Mouse (Mus musculus) Patski (cell line): Measurements from ENCODE around the gene Uri1. TPM values are rescaled to one million over a fixed set of nuclear protein-coding genes. Genes with fewer than 3 reads are reported as not detected.

ENCODE experiments used
- ATAC-seq: fragments of 100-300 bp; one replicate; pipeline ENCODE4 v1.8.0; 2021
- CTCF ChIA-PET: fragments of 350-600 bp; sonication (Branson Sonifier 250); formaldehyde crosslinking; loops from one replicate; lab custom pipeline; 2022; ENCODE audit warnings: inconsistent platforms; lab: Charles Lee
- POLR2A ChIA-PET: fragments of 350-600 bp; sonication (Branson Sonifier 250); formaldehyde crosslinking; loops from one replicate; lab custom pipeline; 2022; ENCODE audit warnings: antibody characterized with exemption, inconsistent platforms; lab: Charles Lee
- DNase-seq: peaks from one replicate; pipeline ENCODE4 v3.0.0-alpha.2; 2011; ENCODE audit warnings: low read depth, low spot score
- H3K27me3 ChIP-seq: fragments of 371-371 bp; one replicate; pipeline ENCODE4 v1.5.1; 2021
- CTCF ChIP-seq: fragments of 100-300 bp; IDR thresholded peaks from one replicate; pipeline ENCODE4 v1.5.1; 2021
- in situ Hi-C: fragments of 300-500 bp; cut with MboI; formaldehyde crosslinking; loops from 3 replicates; pipeline ENCODE4 v1.11.1; 2018; ENCODE audit warnings: low pct_unique_long_range_greater_than_20kb, mixed read lengths
- polyA plus RNA-seq: library from polyadenylated mRNA; unstranded; gene quantifications from one replicate; pipeline ENCODE4 v1.2.3, GENCODE M21; 2021

The Uri1 gene
- polyA plus RNA-seq, 1 experiment from 2014 or later, result 46.6 TPM

DNA sequence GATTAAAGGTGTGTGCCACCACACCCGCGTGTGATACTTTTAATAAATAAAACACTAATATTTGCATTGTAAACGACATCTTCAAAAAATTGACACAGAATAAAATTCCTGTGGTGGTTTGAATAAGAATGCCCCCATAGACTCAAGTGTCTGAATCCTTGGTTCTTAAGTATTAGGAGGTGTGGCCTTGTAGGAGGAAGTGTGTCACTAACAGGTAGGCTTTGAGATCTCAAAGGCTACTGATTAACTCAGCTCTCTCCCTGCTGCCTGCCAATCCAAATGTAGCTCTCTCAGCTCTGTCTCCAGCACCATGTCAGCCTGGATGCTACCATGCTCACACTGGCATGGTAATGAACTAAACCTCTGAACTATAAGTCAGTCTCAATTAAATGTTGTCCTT, 17.9 kb upstream of the Uri1 start:
- POLR2A ChIA-PET, result no interaction called here
- TF ChIP-seq CTCF, result no peak
- no peak for ATAC-seq
- DNase-seq, result no peak
- in situ Hi-C loops, result no loop called here
- H3K27me3 ChIP-seq, result peaks cover 6% of the 10 kb centered on the region
- CTCF ChIA-PET, result interaction anchor here (0.7 kb wide), 1 partner anchor 148 kb away, joined by 3 read pairs; no protein-coding TSS in a partner anchor

DNA sequence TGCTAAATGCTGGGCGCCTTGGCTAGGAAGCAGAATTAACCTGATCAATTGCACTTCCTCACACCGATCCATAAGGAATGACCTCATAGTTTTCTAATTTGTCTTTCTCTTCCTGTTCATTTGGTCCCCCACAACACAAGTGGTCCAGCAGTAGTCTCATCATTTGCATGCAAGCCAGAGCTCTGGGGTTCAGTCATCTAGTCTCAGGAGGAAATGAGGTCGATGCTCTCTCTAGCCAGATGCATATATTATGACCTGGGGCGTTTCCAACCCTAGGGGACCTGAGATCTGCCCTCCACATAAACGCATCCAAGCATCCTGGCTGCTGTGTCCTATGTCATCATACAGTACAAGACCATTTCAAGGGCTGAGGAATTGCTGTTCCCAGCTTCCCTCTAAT, 14.2 kb upstream of the Uri1 start:
- DNase-seq (no peak), ATAC-seq (no peak)
- ChIA-PET CTCF (interaction anchor here (0.7 kb wide), 1 partner anchor 100 kb away, joined by 3 read pairs; no protein-coding TSS in a partner anchor), POLR2A (no interaction called here)
- in situ Hi-C loops, result no loop called here
- no peak for TF ChIP-seq CTCF
- H3K27me3 ChIP-seq, result no peaks in the 10 kb centered on the region

DNA sequence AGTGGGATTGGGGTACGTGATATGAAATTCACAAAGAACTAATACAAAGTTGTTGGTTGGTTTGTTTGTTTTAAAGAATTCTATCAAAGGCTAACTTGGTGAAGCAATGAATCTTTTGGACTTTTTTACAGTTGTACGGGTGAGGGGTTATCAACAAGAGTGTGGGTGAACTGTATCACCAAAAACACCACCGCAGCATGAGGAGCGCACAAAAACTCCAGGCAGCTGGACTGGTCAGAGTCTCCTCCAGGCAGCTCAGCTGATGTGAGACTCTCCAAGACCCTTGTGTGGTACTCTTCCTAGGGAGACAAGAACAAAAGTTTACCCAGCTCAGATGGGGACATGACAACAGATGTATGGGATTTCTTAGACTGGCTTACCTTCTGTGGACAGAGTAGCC, 7.8 kb upstream of the Uri1 start:
- POLR2A ChIA-PET, result no interaction called here
- H3K27me3 ChIP-seq, result no peaks in the 10 kb centered on the region
- DNase-seq (no peak), ATAC-seq (no peak)
- TF ChIP-seq CTCF, result no peak
- in situ Hi-C loops, result no loop called here
- CTCF ChIA-PET, result no interaction called here

GRCm38 (mm10) chr7:38030606-38031005, 7.3 kb upstream of the Uri1 start:
- no peaks in the 10 kb centered on the region for H3K27me3 ChIP-seq
- ATAC-seq, result no peak
- no peak for TF ChIP-seq CTCF
- ChIA-PET POLR2A (no interaction called here), CTCF (no interaction called here)
- in situ Hi-C loops, result no loop called here
- no peak for DNase-seq

DNA sequence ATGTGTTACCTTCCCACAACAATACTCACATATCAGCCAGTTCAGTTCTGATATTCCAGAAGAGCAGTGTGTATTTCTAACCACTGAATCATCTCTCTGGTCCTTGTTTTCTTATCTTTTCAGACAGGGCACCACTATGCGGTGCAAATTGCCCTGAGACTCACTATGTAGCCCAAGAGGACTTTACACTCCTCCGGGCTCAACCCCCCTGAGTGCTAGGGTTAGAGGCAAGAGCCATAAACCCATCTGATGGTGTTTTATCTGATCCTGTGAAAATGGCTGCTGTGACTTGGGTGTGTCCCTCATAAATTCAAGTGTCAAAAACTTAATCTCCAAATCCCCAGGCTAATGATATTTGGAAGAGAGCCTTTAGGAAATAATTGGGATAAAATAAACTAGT, 6.6 kb upstream of the Uri1 start:
- TF ChIP-seq CTCF, result no peak
- in situ Hi-C loops, result no loop called here
- ATAC-seq, result no peak
- DNase-seq, result no peak
- POLR2A ChIA-PET, result no interaction called here
- CTCF ChIA-PET, result no interaction called here
- H3K27me3 ChIP-seq, result no peaks in the 10 kb centered on the region

DNA sequence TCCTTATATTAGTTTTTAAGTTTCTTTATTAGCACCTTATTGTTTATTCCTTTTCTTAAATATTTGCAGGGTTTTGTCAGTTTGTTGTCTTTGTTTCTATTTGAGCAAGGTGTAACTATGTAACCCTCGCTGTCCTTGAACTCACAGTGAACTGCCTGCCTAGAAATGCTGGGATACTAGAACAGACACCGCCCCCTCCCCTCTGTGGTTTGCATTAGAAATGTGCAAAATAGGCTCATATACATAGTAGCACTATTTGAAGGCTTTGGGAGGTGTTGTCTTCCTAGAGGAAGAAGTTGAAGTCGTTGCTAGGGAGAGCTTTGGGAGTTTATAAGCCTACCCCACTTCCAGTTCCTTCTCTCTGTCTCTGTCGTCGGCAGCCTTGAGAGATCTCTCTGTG, 5.7 kb upstream of the Uri1 start:
- in situ Hi-C loops, result no loop called here
- peaks cover 3% of the 10 kb centered on the region for H3K27me3 ChIP-seq
- CTCF ChIA-PET, result no interaction called here
- ATAC-seq (no peak), DNase-seq (no peak)
- POLR2A ChIA-PET, result no interaction called here
- no peak for TF ChIP-seq CTCF

GRCm38 (mm10) chr7:38027940-38028600, 4.7 kb upstream of the Uri1 start:
- ATAC-seq, result no peak
- CTCF ChIA-PET, result no interaction called here
- no peak for TF ChIP-seq CTCF
- in situ Hi-C loops, result no loop called here
- peaks cover 13% of the 10 kb centered on the region for H3K27me3 ChIP-seq
- POLR2A ChIA-PET, result no interaction called here
- DNase-seq, result no peak

DNA sequence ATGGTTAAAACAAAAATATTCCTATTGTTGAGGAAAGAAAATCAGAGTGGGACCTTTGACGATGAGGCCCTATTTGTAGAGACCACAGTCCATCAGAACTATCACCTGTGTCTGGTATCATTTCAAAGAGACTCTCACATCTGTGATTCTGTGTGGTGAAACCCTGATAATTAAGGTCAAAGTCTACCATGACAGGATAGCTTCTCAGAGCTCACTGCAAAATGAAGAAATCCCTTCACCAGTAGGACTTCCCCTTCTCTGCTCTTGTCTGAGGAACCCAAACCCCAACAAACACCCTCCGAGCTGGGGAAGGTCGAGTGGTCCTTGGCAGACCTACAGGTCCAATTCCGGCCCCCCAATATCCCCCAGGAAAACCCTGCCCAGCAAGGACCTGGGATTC, 1.5 kb upstream of the Uri1 start:
- in situ Hi-C loops, result no loop called here
- POLR2A ChIA-PET, result no interaction called here

DNA sequence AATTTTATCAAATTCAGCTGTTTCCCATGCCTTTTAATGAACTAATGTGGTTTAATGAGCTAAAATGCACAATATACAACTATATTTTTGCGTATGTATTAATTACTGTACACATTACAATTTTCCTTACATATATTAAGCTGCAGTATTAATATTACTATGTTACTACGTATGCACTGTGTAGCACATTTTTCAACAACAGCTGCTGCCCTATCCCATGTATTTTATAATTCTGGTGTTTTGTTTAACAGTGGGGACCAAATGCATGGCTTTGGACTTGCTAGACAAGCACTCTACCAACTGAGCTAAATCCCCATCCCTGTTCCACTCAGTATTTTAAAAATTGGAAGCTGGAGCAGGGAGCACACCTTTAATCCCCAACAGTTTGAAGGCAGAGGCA, 3.6 kb downstream of the Uri1 start:
- peaks cover 13% of the 10 kb centered on the region for H3K27me3 ChIP-seq
- DNase-seq, result no peak
- TF ChIP-seq CTCF, result no peak
- in situ Hi-C loops, result no loop called here
- ChIA-PET POLR2A (interaction anchor here (0.6 to 1.2 kb wide), 3 partner anchors 10 to 641 kb away, joined by 3 to 4 read pairs (median 4); no protein-coding TSS in a partner anchor), CTCF (interaction anchor here (1.2 to 1.9 kb wide), 4 partner anchors 14 to 49 kb away, joined by 3 to 4 read pairs (median 3); no protein-coding TSS in a partner anchor)
- ATAC-seq, result no peak

More for the DNA sequence above, 1.5 kb upstream of the Uri1 start:
- peaks cover 13% of the 10 kb centered on the region for H3K27me3 ChIP-seq
- no peak for TF ChIP-seq CTCF
- ATAC-seq (no peak), DNase-seq (no peak)
- CTCF ChIA-PET, result interaction anchor here (1.1 kb wide), 1 partner anchor 26 kb away, joined by 3 read pairs; no protein-coding TSS in a partner anchor

- peak; percentile 90 for ATAC-seq
- no peak for TF ChIP-seq CTCF
- in situ Hi-C loops, result no loop called here
- H3K27me3 ChIP-seq, result peaks cover 13% of the 10 kb centered on the region
- ChIA-PET CTCF (interaction anchor here (1.2 to 1.9 kb wide), 4 partner anchors 14 to 50 kb away, joined by 3 to 4 read pairs (median 3); no protein-coding TSS in a partner anchor), POLR2A (interaction anchor here (0.6 to 1.2 kb wide), 2 partner anchors 9 to 41 kb away, joined by 4 read pairs; no protein-coding TSS in a partner anchor)
- DNase-seq, result no peak
These were observed 4.0 kb downstream of the Uri1 start for GRCm38 (mm10) chr7:38019369-38019749.
